Mouse (Mus musculus) cerebellum, adult 18-20 months (tissue): ENCODE measurements around the gene Rhebl1.

Experiments
- DNase-seq, 2 experiments: peaks; one replicate each; pipeline ENCODE4 v3.0.0; 2021

Gene Rhebl1

GRCm38 (mm10) chr15:98904692-98905091 is 10.4 kb upstream of the Rhebl1 start:
- peak; percentile 38 to 49 for DNase-seq

- no peak for DNase-seq
Measured at GRCm38 (mm10) chr15:98902600-98902999, 8.3 kb upstream of the Rhebl1 start.

- DNase-seq = no peak
Measured at GRCm38 (mm10) chr15:98901530-98901929, 7.2 kb upstream of the Rhebl1 start.

GRCm38 (mm10) chr15:98897928-98898800 is 3.8 kb upstream of the Rhebl1 start, which contains the start of gene Dhh:
Dhh (minus strand) TSS chr15:98898540.
- DNase-seq = no peak

GRCm38 (mm10) chr15:98897495-98897894 is 3.2 kb upstream of the Rhebl1 start:
- no peak for DNase-seq

- DNase-seq = no peak
Measured at GRCm38 (mm10) chr15:98895635-98896589, 1.6 kb upstream of the Rhebl1 start.

- no peak for DNase-seq
Measured at GRCm38 (mm10) chr15:98894746-98895634, 650 bp upstream of the Rhebl1 start.

GRCm38 (mm10) chr15:98893036-98893435 is 1.3 kb downstream of the Rhebl1 start:
- no peak for DNase-seq

GRCm38 (mm10) chr15:98891907-98892606 is 2.3 kb downstream of the Rhebl1 start:
- peak; percentile 73 to 85 for DNase-seq

- no peak for DNase-seq
Measured at GRCm38 (mm10) chr15:98891198-98891742, 3.1 kb downstream of the Rhebl1 start.

GRCm38 (mm10) chr15:98887526-98887925 is 6.8 kb downstream of the Rhebl1 start:
- no peak for DNase-seq

GRCm38 (mm10) chr15:98886667-98887387 is 7.5 kb downstream of the Rhebl1 start:
- DNase-seq = no peak

- no peak for DNase-seq
Measured at GRCm38 (mm10) chr15:98884106-98884505, 10.2 kb downstream of the Rhebl1 start.

- no peak for DNase-seq
Measured at GRCm38 (mm10) chr15:98883661-98884060, 10.7 kb downstream of the Rhebl1 start.

GRCm38 (mm10) chr15:98881656-98882008 is 12.7 kb downstream of the Rhebl1 start:
- DNase-seq = no peak

GRCm38 (mm10) chr15:98880978-98881655 is 13.2 kb downstream of the Rhebl1 start:
- peak; percentile 89 to 98 for DNase-seq

- DNase-seq = peak; percentile 73 to 78
Measured at GRCm38 (mm10) chr15:98877331-98877730, 17.0 kb downstream of the Rhebl1 start.

GRCm38 (mm10) chr15:98871916-98872888 is 22.1 kb downstream of the Rhebl1 start:
- DNase-seq = peak; percentile 88 to 94
